Mouse (Mus musculus) lung, embryonic 14.5 days (tissue): Measurements from ENCODE around the gene Cdkl2. TPM values are rescaled to one million over a fixed set of nuclear protein-coding genes. Genes with fewer than 3 reads are reported as not detected.

Source experiments
- ATAC-seq: fragments of 200-750 bp; cut with Nextera tagmentation; 2 replicates; pipeline ENCODE4 v1.8.0; 2017; ENCODE audit warnings: mild to moderate bottlenecking, moderate TSS enrichment, moderate library complexity; ENCODE audit not compliant: insufficient read depth
- DNase-seq: peaks from one replicate; pipeline ENCODE4 v3.0.0-alpha.2; 2015
- H3K27ac ChIP-seq: fragments of 300-500 bp; sonication (generic); 2 replicates; pipeline ENCODE4 v1.5.1; 2014; ENCODE audit warnings: low read depth, mild to moderate bottlenecking, moderate library complexity
- H3K27me3 ChIP-seq: fragments of 300-500 bp; sonication (generic); 2 replicates; pipeline ENCODE4 v1.6.1; 2014; ENCODE audit warnings: low read length, control low read depth; ENCODE audit not compliant: insufficient read depth
- H3K36me3 ChIP-seq: fragments of 300-500 bp; sonication (generic); 2 replicates; pipeline ENCODE4 v1.6.1; 2014; ENCODE audit warnings: control low read depth; ENCODE audit not compliant: insufficient read depth
- H3K4me1 ChIP-seq: fragments of 300-500 bp; sonication (generic); 2 replicates; pipeline ENCODE4 v1.6.1; 2014; ENCODE audit warnings: antibody characterized with exemption, control low read depth; ENCODE audit not compliant: insufficient read depth
- H3K4me2 ChIP-seq: fragments of 300-500 bp; sonication (generic); 2 replicates; pipeline ENCODE4 v1.6.1; 2014; ENCODE audit warnings: mild to moderate bottlenecking
- H3K4me3 ChIP-seq: fragments of 300-500 bp; sonication (generic); 2 replicates; pipeline ENCODE4 v1.5.1; 2014; ENCODE audit warnings: low read depth, low read length
- H3K9ac ChIP-seq: fragments of 300-500 bp; sonication (generic); 2 replicates; pipeline ENCODE4 v1.6.1; 2014
- H3K9me3 ChIP-seq: fragments of 300-500 bp; sonication (generic); 2 replicates; pipeline ENCODE4 v1.6.1; 2016; ENCODE audit warnings: low read depth, low read length, control low read depth
- CTCF ChIP-seq: IDR thresholded peaks from 2 replicates; pipeline ENCODE4 v1.5.1; 2016; ENCODE audit warnings: antibody characterized with exemption, low read depth
- WGBS: fragments of 180-500 bp; shearing (Covaris S2); extraction: QIAGEN DNeasy Blood & Tissue Kit; methylation state at CpG from one replicate; pipeline ENCODE4 v1.1.7; 2014; 5-methylcytosine and 5-hydroxymethylcytosine counted together
- polyA plus RNA-seq: library from polyadenylated mRNA; unstranded; fragments of >200 nt; fragmentation: Nextera tagmentation; extraction: Ambion mirVana; gene quantifications from 2 replicates; pipeline ENCODE4 v1.2.1, GENCODE M21; 2014

Cdkl2 gene
- polyA plus RNA-seq, 1 experiment from 2014 or later = 1.5 TPM

DNA sequence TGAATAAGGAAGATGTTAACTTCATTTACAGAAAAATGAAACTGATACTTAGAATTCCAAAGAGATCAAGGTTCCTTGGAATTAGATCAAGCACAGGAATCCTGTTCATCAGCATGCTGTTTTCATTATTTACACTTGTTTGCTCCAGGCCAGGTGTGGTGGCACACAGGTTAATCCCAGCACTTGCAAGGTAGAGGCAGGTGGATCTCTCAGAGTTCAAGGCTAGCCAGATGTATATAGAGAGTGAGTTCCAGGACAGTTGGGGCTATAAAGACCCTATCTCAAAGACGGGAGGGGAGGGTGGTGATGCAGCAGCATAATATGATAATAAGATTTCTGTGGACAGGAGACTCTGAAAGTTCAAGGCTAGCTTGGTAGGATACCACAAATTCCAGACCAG lies 36.7 kb upstream of the Cdkl2 start:
- H3K9ac ChIP-seq = no peak overlapping the region
- TF ChIP-seq CTCF = no peak
- H3K9me3 ChIP-seq = no peaks in the 10 kb centered on the region
- no peak overlapping the region for H3K4me3 ChIP-seq
- 67% methylated on average over 1 of the region's 1 CpGs for WGBS
- H3K36me3 ChIP-seq = no peaks in the 10 kb centered on the region
- DNase-seq = no peak
- H3K4me2 ChIP-seq = no peak overlapping the region
- ATAC-seq = no peak
- peaks cover 11% of the 10 kb centered on the region; the same call in 1 of the 2 replicates for H3K4me1 ChIP-seq
- H3K27ac ChIP-seq = no peak overlapping the region
- no peaks in the 10 kb centered on the region for H3K27me3 ChIP-seq

DNA sequence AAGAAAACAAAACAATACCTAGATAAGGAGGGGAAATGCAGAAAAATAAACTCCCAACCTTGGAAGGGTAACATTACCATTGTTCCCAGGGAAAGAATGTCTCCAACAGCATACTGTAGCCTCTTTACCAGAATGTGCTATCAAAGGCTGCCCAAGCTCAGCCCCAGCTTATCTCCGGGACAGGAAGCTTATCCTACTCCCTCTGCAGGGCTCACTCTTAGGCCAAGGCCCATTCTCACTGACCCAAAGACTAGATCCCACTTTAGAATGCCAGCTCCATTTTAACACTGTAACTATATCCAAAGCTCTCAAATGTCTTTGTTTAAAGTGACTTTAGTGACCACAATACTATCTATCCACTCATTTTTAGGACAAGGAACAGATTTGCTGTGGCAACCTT lies 35.6 kb upstream of the Cdkl2 start:
- WGBS = 44% methylated on average over 1 of the region's 1 CpGs
- DNase-seq (no peak), ATAC-seq (no peak)
- no peak overlapping the region for H3K4me2 ChIP-seq
- H3K9me3 ChIP-seq = no peaks in the 10 kb centered on the region
- no peaks in the 10 kb centered on the region for H3K36me3 ChIP-seq
- no peak for TF ChIP-seq CTCF
- no peak overlapping the region for H3K9ac ChIP-seq
- no peak overlapping the region for H3K27ac ChIP-seq
- peaks cover 11% of the 10 kb centered on the region; the same call in 1 of the 2 replicates for H3K4me1 ChIP-seq
- H3K4me3 ChIP-seq = no peak overlapping the region
- no peaks in the 10 kb centered on the region for H3K27me3 ChIP-seq

DNA sequence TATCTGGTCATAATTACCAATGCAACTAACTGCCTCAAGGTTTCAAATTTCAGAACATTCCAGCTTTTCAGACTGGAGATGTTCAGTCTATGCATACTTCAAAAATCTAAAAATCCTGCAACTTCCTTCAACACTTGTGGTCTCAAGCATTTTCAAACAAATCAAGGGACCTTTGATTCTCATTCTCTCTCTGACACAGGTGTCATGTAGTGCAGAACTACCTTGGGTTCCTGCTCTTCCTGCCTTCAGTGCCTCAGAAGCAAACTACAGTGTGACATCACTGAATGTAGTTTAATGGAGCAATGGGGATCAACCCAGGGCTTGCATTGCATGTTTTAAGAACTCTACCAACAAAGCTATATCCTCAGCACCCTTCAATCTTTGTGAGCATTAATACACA lies 35.1 kb upstream of the Cdkl2 start:
- Histone ChIP-seq H3K4me2 (no peak overlapping the region), H3K36me3 (no peaks in the 10 kb centered on the region), H3K4me3 (no peak overlapping the region), H3K27me3 (no peaks in the 10 kb centered on the region), H3K9me3 (no peaks in the 10 kb centered on the region), H3K9ac (no peak overlapping the region), H3K4me1 (peaks cover 11% of the 10 kb centered on the region; the same call in 1 of the 2 replicates), H3K27ac (no peak overlapping the region)
- TF ChIP-seq CTCF = no peak
- ATAC-seq (no peak), DNase-seq (no peak)

DNA sequence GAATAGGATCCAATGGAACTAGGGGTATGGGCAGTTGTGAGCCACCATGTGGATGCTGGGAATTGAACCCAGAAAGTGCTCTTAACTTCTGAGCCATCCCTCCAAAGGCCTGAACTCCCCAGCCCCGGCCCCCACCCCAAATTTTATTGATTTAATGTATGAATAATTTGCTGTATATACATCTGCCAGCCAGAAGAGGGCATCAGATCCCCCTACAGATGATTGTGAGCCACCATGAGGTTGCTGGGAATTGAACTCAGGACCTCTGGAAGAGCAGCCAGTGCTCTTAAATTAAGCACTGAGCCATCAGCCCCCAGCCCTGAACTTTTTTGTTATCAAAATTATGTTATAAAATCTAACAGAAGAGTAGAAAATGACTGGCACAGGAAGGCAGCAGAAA lies 32.6 kb upstream of the Cdkl2 start:
- H3K4me2 ChIP-seq = no peak overlapping the region
- no peak overlapping the region for H3K9ac ChIP-seq
- ATAC-seq = no peak; the same call in 1 of the 2 replicates
- 75% methylated on average over 1 of the region's 1 CpGs for WGBS
- no peaks in the 10 kb centered on the region for H3K27me3 ChIP-seq
- H3K4me1 ChIP-seq = 0 out of 2 replicates have a peak, but pooled peaks cover 2% of the 10 kb centered on the region
- 0 out of 2 replicates have a peak, but pooled peaks cover 2% of the 10 kb centered on the region for H3K36me3 ChIP-seq
- H3K4me3 ChIP-seq = no peak overlapping the region
- no peak for DNase-seq
- H3K9me3 ChIP-seq = no peaks in the 10 kb centered on the region
- TF ChIP-seq CTCF = no peak
- no peak overlapping the region for H3K27ac ChIP-seq

DNA sequence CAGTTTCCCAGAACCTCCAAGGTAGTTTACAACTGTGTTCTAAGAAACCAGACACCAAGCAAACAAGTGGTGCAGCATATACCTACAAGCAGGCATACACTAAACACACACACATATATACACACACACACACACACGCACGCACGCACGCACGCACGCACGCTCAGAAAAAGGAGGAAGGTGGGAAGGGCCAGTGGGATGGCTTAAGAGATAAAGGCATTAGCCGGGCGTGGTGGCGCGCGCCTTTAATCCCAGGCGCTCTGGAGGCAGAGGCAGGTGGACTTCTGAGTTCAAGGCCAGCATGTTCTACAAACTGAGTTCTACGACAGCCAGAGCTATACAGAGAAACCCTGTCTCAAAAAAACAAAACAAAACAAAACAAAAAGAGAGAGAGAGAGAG lies 30.4 kb upstream of the Cdkl2 start:
- Histone ChIP-seq H3K4me2 (no peak overlapping the region), H3K9me3 (no peaks in the 10 kb centered on the region), H3K36me3 (peaks cover 14% of the 10 kb centered on the region; the same call in 1 of the 2 replicates), H3K9ac (no peak overlapping the region), H3K4me1 (no peaks in the 10 kb centered on the region), H3K27me3 (no peaks in the 10 kb centered on the region), H3K27ac (no peak overlapping the region), H3K4me3 (no peak overlapping the region)
- DNase-seq (no peak), ATAC-seq (no peak)
- no peak for TF ChIP-seq CTCF
- WGBS = 94% methylated on average over 14 of the region's 14 CpGs

DNA sequence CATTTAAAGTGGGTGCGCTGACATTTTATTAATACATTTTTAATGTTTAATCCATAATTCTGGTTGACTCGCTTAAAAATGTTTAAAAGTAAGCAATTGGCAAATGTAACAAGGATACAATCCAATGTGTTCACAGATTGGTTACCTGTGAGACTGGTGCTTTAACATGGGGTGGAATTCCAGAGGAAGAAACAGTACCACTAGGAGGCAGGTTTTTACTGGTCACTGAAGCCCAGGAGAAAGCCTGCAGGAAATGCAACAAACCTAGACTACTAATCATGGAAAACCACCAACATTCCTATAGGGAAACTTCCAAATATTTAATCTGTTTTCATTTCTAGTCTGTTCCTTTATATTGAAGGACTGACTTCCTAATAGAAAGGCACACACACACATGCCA lies 19.5 kb upstream of the Cdkl2 start:
- Histone ChIP-seq H3K4me3 (no peak overlapping the region), H3K36me3 (peaks cover 72% of the 10 kb centered on the region), H3K4me1 (no peaks in the 10 kb centered on the region), H3K27ac (no peak overlapping the region), H3K9ac (no peak overlapping the region), H3K4me2 (no peak overlapping the region), H3K27me3 (no peaks in the 10 kb centered on the region), H3K9me3 (no peaks in the 10 kb centered on the region)
- ATAC-seq (no peak), DNase-seq (no peak)
- peak; percentile 13; the same call in 1 of the 2 replicates for TF ChIP-seq CTCF
- WGBS = 92% methylated on average over 2 of the region's 2 CpGs

DNA sequence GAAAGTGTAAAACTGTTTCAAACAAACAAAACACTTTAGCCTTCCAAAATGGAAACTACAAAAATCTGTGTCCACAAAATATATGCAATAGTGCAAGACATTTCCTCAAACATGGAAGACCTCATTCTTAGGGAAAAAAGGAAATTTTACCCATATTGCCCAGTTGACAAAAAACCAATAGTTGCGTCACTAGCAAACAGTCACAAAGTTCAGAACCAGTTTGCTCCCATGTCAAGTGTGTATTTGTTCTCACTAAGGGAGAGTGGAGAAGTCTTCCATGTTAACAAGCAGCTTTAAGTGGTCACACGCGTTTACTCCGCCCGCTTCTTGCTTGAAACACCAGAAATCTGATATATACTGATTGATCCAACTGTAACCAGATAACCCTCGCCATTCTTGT lies 9.2 kb upstream of the Cdkl2 start:
- no peaks in the 10 kb centered on the region for H3K27me3 ChIP-seq
- no peak overlapping the region for H3K27ac ChIP-seq
- no peak for DNase-seq
- WGBS = 89% methylated on average over 6 of the region's 6 CpGs
- no peak overlapping the region for H3K4me3 ChIP-seq
- peaks cover 58% of the 10 kb centered on the region for H3K36me3 ChIP-seq
- no peak for ATAC-seq
- no peak overlapping the region for H3K4me2 ChIP-seq
- H3K4me1 ChIP-seq = no peaks in the 10 kb centered on the region
- H3K9ac ChIP-seq = no peak overlapping the region
- no peak for TF ChIP-seq CTCF
- no peaks in the 10 kb centered on the region for H3K9me3 ChIP-seq

DNA sequence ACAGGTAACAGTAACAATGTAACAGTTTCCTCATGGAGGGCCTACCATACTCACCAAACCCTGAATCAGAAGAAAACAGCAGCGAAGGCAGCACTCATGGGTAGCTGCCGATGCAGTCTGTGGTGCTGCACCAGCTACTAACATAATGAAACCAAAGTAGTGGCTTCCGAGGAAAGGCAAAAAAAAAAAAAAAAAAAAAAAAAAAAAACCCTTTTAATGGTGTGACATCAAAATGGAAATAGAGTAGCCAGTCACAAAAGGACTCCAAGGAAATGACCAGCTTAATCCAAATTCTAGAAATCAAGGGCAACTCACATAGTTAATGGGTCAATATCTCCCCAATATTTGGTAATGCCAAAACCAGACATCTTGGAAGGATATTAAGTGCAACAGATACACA lies 6.7 kb upstream of the Cdkl2 start:
- 79% methylated on average over 3 of the region's 3 CpGs for WGBS
- H3K4me3 ChIP-seq = no peak overlapping the region
- H3K36me3 ChIP-seq = peaks cover 33% of the 10 kb centered on the region
- no peak overlapping the region for H3K9ac ChIP-seq
- DNase-seq = no peak
- H3K27ac ChIP-seq = no peak overlapping the region
- H3K4me1 ChIP-seq = no peaks in the 10 kb centered on the region
- no peak overlapping the region for H3K4me2 ChIP-seq
- no peak for ATAC-seq
- H3K9me3 ChIP-seq = no peaks in the 10 kb centered on the region
- no peaks in the 10 kb centered on the region for H3K27me3 ChIP-seq
- no peak for TF ChIP-seq CTCF
